Mouse (Mus musculus) ES-Bruce4 (cell line): ENCODE measurements at regions not wholly inside any gene's neighbourhood (a gene's known extent, or its start where the extent isn't known, plus 50 kb on each side); places are given as distances from the start of the nearest gene placed in this dataset.

ENCODE experiments used
- CTCF ChIP-seq: IDR thresholded peaks from one replicate; pipeline ENCODE4 v1.8.1; 2011; ENCODE audit warnings: low read depth, low read length
- EP300 ChIP-seq: IDR thresholded peaks from 2 replicates; pipeline ENCODE4 v1.6.1; 2011; ENCODE audit warnings: low read depth, low read length; ENCODE audit not compliant: insufficient read depth
- POLR2A ChIP-seq: IDR thresholded peaks from one replicate; pipeline ENCODE4 v1.8.1; 2011; ENCODE audit warnings: low read length; ENCODE audit not compliant: insufficient read depth

DNA sequence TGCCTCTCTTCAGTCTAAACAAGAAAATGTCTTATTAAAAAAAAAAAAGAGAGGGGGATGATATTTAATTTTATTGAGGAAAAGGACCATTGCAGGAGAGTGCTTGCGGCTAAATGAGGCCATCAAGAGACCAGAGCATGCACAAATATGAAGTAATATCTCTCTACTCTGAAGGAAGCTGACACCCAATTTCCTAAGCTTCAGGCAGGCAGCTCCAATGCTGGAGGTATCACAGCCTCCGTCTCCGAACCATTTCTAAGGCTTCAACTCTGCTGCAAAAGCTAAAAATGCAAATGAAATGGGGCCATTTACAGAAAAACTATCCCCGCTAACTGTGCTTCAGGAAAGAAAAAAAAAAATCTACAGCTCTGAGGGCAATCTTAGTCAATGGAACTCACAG, 164.4 kb upstream of the Camk1g start:
- TF ChIP-seq CTCF: no peak
- no peak for TF ChIP-seq EP300
- TF ChIP-seq POLR2A: no peak
